Mouse (Mus musculus) left cerebral cortex, postnatal 14 days (tissue): ENCODE results near the gene Usp37. TPM values are rescaled to one million over a fixed set of nuclear protein-coding genes. Genes with fewer than 3 reads are reported as not detected.

Experiments
- DNase-seq, 2 experiments: peaks; one replicate each; pipeline ENCODE4 v3.0.0; 2021 to 2022; ENCODE audit warnings: low spot score in 2 of 2, mixed read lengths in 1 of 2
- intact Hi-C: fragments of 180-260 bp; cut with DNase I; formaldehyde crosslinking; loops from one replicate; pipeline ENCODE4 v1.15.1; 2025
- total RNA-seq, 2 experiments: library from RNA; stranded (reverse); gene quantifications; 2 replicates each; pipeline ENCODE4 v1.2.3; 2021

The Usp37 gene
- total RNA-seq, 2 experiments from 2014 or later, result 21.1 to 23.7 TPM

- peak; percentile 100 for DNase-seq
- intact Hi-C loops, result loop anchor here (5.0 kb wide), 1 partner anchor 76 kb away; no protein-coding TSS in a partner anchor
These were observed 38.2 kb downstream of the Usp37 start, which contains the start of gene Cnot9 for GRCm38 (mm10) chr1:74505721-74506464. Cnot9 (plus strand) TSS chr1:74506058.

- no peak for DNase-seq
- intact Hi-C loops, result loop anchor here (5.0 kb wide), 1 partner anchor 77 kb away; no protein-coding TSS in a partner anchor
These were observed 38.7 kb downstream of the Usp37 start for GRCm38 (mm10) chr1:74505393-74505720.

GRCm38 (mm10) chr1:74501106-74501505 lies 43.0 kb downstream of the Usp37 start:
- DNase-seq, result no peak
- intact Hi-C loops, result no loop called here

- no peak for DNase-seq
- intact Hi-C loops, result no loop called here
These were observed 58.3 kb downstream of the Usp37 start for GRCm38 (mm10) chr1:74485792-74486191.

GRCm38 (mm10) chr1:74460273-74460672 lies 83.8 kb downstream of the Usp37 start:
- peak; percentile 44 to 72 for DNase-seq
- intact Hi-C loops, result no loop called here

GRCm38 (mm10) chr1:74452611-74453045 lies 91.5 kb downstream of the Usp37 start:
- peak in 1 of 2 experiments; percentile 64 for DNase-seq

GRCm38 (mm10) chr1:74444538-74444937 lies 99.5 kb downstream of the Usp37 start:
- intact Hi-C loops, result no loop called here
- no peak for DNase-seq

More at GRCm38 (mm10) chr1:74452611-74453045, 91.5 kb downstream of the Usp37 start:
- intact Hi-C loops, result loop anchor here (5.0 kb wide), 2 partner anchors 60 to 165 kb away; partner anchors contain the start of gene Ctdsp1

GRCm38 (mm10) chr1:74439166-74439876 lies 104.8 kb downstream of the Usp37 start:
- DNase-seq, result no peak
- intact Hi-C loops, result no loop called here

- intact Hi-C loops, result no loop called here
- peak in 1 of 2 experiments; percentile 32 for DNase-seq
These were observed 106.2 kb downstream of the Usp37 start for GRCm38 (mm10) chr1:74437702-74438427.

GRCm38 (mm10) chr1:74435563-74435962 lies 108.5 kb downstream of the Usp37 start:
- intact Hi-C loops, result no loop called here
- DNase-seq, result no peak

- no peak for DNase-seq
- intact Hi-C loops, result no loop called here
These were observed 109.5 kb downstream of the Usp37 start for GRCm38 (mm10) chr1:74434596-74434995.

- intact Hi-C loops, result no loop called here
- DNase-seq, result no peak
These were observed 110.9 kb downstream of the Usp37 start for GRCm38 (mm10) chr1:74433220-74433619.

GRCm38 (mm10) chr1:74425845-74426244 lies 118.2 kb downstream of the Usp37 start:
- DNase-seq, result no peak
- intact Hi-C loops, result no loop called here

- intact Hi-C loops, result no loop called here
- no peak for DNase-seq
These were observed 120.9 kb downstream of the Usp37 start for GRCm38 (mm10) chr1:74423147-74423546.

- intact Hi-C loops, result no loop called here
- no peak for DNase-seq
These were observed 124.7 kb downstream of the Usp37 start for GRCm38 (mm10) chr1:74419440-74419794.

GRCm38 (mm10) chr1:74418747-74419439 lies 125.2 kb downstream of the Usp37 start:
- intact Hi-C loops, result no loop called here
- no peak for DNase-seq

- no peak for DNase-seq
- intact Hi-C loops, result no loop called here
These were observed 128.9 kb downstream of the Usp37 start for GRCm38 (mm10) chr1:74415143-74415542.

- no peak for DNase-seq
- intact Hi-C loops, result no loop called here
These were observed 131.4 kb downstream of the Usp37 start for GRCm38 (mm10) chr1:74412711-74413110.

- intact Hi-C loops, result no loop called here
- no peak for DNase-seq
These were observed 132.2 kb downstream of the Usp37 start for GRCm38 (mm10) chr1:74411753-74412325.
